Mouse (Mus musculus) lung, postnatal 14 days (tissue): Measurements from ENCODE around the gene Rasgrf1.

Source experiments
- DNase-seq: peaks from one replicate; pipeline ENCODE4 v3.0.0; 2021

The Rasgrf1 gene

DNA sequence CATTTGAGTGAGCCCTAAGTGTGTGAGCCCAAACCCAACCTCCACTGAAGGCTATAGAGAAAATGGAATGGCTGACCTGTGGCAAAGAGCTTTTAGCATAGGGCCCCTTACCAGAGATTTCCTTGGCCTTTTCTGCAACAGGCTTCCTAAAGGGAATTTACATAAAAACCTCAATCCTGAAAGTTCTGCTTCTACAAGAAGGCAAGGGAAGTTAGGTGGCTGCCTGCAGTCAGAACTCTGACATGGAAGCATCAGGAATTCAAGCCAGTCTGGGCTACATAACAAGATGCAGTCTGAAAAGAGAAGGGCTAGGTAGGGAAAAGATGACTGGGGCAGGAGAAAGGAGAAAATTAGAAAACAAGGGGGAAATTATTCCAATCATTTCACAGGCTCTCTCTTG, 1.8 kb upstream of the Rasgrf1 start:
- no peak for DNase-seq

DNA sequence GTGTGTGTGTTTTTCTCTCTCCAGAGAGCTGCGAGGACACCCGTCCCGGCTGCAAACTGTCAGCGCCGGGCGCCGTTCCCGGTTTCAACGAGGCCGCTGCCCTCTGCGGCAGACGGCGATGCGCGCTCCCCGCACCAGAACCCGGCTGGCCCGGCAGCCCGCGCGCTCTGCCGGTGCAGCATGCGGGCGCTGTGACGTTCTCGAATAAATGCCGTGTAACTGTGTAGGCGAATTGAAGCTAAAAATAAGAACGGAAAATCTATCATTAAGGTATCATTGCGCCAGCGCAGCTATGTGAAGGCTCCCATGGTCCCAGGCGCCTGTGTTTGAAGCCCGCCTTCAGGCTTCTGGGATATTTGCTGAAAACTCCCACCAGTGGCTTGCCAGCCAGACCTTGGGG, 1.1 kb upstream of the Rasgrf1 start:
- DNase-seq = peak; percentile 25

DNA sequence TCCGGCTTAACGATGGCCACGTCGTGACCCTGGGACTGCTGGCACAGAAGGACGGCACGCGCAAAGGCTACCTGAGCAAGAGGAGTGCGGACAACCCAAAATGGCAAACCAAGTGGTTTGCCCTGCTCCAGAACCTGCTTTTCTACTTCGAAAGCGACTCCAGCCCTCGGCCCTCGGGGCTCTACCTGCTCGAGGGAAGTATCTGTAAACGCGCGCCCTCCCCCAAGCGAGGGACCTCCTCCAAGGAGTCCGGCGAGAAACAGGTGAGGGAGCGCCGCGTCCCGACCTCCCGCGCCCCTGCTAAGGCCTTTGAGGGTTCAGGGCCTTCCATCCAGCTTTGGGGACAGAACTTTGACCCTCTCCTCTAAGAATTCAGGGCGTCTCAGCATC, 298 bp downstream of the Rasgrf1 start:
- no peak for DNase-seq

DNA sequence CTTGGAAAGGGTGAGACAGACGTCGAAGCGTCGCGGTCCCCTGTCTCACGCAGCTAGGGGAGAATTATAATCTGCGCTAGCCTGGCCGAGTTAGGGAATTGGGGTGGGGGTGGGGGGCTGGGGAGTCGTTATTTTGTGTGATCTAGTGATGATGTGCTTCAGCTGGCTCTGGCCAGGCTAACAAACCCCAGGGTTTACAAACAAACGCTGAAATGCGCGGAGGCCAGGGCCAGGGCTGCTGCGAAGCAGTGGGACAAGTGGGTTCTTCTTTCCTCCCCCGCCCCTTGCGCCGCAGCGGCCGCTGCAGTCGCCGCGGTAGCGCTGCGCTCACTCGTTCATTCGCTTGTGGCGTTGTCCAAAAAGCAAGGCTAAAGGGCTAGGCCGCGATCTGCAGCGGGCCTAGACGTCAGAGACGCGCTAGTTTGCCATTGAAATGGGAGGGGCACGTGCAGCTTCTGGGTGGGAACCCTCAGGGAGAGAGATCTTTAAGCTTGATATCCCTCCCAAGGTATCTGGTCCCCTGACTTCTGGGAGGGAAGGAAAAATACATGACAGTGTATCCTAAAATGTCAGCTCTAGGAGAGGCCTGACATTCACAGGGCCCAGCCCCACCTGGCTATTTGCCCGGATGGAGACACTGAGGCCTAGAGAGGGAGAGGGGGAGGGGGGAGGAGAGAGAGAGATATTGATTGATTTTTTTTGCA, 1.2 kb downstream of the Rasgrf1 start:
- DNase-seq = no peak

DNA sequence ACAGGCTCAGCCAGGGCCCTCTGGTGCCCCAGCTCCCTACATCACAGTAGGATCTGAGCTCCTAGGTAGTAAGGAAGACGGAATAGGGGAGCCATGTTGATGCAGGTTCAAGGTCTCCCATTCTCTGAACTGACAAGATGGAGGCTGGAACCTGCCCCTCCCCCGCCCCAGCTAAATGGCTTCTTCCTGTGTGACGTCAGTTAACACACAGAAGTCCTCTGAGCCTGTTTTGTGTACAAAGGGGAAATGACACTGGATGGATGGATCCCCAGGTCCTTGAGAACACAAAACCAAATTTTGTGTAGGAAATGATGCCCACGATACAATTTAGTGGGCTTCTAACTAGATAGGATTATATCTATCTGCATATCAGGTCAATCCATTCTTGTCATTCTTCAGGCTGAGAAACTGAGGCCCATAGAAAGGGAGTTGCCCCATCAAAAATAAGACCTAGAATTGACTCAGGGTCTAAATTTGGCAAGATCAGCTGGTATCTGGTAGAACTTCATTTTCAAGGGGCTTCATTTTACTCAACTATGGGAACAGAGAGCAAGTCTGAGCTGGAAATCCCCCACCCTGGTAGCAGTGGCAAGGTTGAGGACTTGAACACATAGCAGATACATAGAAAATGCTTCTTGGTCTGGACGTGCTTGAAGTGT, 2.3 kb downstream of the Rasgrf1 start:
- DNase-seq = no peak

DNA sequence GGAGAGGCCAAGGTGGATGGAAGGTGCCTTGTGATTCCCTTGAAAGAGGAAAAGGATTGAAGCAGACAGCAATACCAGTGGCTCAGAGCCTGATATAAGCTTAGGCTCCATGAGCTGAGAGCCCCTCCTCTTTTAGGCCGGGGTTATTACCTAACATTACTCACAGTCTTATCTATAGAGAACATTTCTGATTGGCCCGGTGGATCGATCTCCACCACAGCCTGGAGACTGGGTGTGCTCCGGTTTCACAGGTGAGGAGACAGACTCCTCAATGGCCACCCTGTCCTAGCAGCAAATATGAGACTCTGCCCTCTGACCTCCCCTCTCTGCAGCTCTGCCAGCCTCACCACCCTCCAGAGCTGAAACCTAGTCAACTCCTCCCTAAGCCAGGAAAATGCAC, 3.4 kb downstream of the Rasgrf1 start:
- no peak for DNase-seq

DNA sequence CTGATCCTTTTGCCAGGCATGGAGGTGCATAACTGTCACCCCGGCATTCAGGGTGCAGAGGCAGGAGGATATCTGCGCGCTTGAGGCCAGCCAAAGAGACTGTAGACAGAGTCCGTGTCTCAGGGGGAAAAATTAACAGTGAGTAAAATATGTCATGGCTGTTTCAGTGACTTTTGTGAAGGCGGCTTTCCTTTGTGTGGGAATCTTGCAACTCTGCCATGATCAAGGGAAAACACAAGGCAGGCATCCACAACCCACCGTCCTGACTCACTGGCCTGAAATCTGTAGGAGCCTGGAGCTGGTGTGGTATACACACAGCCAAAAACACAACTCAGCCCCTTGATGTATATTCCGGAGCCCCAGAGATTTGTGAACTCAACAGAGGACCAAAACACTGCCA, 6.8 kb downstream of the Rasgrf1 start:
- no peak for DNase-seq

DNA sequence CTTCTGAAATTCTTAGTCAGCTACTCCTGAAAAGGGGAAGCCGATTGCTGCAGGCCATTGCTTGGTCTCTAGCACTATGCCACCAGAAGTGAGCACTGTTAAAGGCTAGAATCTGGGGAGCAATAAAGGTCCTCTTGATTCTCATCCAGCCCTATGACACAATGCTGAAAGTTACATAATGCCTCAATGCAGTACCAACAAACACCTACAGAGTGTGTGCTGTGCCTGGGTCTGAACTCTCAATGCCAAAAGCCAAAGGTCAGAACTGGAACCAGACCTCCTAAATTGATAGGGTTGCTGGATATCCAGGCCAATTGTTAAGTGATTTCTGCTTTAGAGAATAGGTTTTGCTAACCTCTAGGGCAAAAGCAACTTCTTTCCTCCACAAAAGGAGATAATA, 7.7 kb downstream of the Rasgrf1 start:
- DNase-seq = no peak

DNA sequence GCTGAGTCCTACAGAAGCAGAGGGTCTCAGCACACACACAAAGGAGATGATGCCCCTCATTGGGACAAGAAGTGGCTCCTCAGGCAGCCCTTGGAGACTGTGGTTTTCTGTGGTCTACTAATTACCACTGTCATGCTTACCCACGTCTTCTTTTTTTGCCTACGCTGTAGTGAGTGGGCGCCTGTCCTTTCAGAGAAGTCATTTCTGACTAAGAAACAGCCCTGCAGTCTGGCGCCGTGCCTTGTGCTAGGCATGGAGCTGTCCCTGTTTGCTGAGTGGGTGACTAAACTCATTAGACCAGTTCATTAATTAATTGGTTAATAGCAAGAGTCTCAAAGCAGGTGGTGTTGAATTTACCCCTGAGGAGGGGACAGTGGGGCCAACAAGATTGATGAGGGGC, 9.1 kb downstream of the Rasgrf1 start:
- DNase-seq = no peak

DNA sequence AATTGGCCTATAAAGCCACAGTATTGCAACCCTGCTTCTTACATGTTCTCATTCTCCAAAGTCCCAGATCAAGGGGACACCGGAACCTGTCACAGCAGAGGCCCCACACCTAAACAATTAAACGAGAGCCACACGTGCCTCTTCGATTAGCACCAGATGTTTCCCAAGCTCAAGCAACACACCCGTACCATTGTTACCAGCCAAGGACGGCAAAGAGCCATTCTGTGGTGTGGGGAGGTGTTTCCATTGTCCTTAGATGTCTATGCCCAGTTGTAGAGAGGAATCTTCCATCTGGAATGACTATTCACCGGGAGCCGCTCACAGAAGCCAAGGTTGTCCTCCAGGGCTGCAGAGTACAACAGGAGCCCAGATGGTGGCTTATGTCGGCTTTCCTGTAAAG, 11.4 kb downstream of the Rasgrf1 start:
- no peak for DNase-seq

DNA sequence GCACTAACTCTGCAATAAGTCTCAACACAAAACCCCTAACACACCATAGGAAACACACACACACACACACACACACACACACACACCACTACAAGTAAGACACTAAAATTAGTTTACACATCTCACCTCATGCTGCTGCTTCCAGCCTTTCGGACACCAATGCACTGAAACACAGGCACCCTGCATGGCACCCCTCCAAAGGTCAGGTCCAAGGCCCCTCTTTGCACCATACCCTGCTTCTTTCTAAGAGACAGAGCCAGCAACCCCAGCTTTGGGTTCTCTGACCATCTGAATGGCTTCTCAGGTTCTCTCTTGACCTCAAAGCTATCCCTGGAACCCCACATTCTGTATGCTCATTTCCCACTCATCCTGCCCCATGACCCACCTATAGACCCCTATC, 13.0 kb downstream of the Rasgrf1 start:
- no peak for DNase-seq

DNA sequence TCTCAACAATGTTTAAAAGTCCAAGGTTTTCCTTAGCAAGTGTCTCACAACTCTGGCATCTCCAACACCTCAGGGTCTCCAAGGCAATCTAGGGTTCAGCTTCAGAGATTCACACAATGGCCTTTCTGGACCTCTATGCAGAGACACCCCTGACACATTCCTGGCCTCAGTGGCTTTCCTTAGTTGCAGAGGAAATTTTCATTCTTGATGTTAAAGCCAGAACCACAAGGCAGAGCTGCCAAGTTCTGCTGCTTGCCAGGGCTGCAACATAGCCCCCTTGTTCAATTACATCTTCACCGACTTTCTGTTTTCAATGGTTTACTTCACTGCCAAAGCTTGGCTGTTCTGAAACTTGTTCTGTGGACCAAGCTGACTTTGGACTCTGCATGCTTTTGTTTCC, 15.1 kb downstream of the Rasgrf1 start:
- DNase-seq = no peak

DNA sequence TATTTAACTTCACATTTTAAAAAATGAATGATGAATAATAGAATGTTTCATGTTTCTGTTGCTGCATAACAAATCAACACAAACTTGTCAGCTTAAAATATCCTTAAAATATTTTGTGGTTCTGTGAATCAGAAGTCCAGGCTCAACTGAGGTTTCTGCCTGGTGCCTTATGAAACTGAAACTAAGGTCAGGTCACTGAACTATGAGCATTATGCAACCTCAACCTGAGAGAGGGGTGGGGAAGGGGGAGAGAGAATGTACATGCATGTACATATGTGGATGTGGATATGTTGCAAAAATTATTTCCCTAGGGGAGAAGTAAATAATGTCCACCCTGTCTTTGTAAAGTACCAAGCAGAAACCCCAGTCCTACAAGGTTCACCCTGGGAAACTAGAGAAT, 18.8 kb downstream of the Rasgrf1 start:
- DNase-seq = no peak

DNA sequence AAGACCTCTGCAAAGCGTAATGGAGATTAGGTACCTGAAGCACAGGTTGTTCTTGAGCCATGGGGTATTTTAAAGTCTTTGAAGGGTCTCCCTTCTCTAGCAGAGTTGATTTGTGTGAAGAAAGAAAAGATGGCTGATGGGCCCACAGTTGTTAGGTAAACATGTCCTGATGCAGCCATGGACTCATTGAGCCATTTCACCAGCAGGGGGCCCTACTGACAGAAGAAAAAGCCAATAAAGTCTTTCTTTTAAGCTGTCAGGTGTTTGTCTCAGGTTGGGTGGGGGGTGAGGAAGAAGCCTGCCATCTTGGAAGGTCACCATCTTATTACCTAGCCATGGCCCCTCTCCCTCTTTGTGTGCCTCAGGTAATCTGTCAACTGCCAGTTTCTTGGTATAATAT, 30.7 kb downstream of the Rasgrf1 start:
- DNase-seq = peak; percentile 24

DNA sequence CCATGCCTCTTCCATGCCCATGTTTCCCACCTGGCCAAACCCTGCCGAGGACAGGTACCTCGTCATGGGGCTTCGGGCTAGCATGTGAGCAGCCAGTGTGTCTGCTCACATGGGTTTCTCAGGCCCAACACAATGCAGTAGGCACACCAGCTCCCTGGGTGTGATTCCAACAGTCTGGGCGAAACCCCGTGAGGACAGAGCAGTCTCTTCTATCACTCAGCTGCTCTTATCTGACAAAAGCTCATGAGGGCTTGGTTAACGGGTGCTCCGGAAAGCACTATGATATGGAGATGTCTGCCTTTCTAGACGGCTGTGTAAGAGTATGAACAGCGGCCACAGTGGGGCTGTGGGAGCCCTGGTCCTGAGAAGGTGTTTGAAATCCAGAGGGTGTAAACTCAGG, 37.1 kb downstream of the Rasgrf1 start:
- no peak for DNase-seq

DNA sequence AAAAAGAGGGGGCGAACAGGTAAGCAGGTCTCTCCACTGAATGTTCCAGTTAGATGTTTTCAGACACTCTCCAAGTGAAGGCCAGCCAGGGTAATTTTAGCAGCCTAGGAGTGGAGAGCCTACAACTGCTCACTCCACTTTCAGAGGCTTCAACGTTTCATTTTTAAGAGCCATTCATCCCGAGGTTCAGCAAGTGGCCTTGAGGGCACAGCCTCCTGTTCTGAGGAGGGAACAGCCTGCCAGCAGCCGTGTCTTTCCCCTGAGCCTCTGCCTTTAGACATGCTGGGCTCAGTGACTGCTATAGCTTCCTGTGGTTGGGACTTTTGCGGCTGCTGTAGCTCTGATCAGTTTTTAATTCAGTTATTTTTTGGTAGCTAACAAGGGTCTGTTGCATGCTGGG, 38.9 kb downstream of the Rasgrf1 start:
- DNase-seq = no peak

DNA sequence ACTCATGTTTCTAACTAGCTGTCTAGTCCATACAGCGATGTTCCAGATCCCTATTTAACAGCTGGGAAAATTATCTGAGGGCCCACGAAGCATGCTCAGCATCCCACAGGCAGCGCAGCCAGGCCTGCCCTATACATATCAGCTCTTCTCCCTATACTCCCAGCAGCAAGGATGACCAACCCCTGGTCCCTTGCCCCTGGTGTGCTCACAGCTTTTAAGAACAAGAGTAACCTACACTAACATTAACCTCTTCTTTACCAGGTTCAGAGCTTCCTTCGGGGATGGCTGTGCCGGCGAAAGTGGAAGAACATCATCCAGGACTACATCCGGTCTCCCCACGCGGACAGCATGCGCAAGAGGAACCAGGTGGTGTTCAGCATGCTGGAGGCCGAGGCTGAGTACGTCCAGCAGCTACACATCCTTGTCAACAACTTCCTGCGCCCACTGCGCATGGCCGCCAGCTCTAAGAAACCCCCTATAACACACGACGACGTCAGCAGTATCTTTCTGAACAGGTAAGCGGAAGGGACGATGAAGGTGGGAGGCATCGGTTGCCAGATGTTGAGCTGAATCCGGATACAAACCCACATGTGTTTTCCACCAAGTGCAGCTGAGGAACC, 44.0 kb downstream of the Rasgrf1 start:
- no peak for DNase-seq

DNA sequence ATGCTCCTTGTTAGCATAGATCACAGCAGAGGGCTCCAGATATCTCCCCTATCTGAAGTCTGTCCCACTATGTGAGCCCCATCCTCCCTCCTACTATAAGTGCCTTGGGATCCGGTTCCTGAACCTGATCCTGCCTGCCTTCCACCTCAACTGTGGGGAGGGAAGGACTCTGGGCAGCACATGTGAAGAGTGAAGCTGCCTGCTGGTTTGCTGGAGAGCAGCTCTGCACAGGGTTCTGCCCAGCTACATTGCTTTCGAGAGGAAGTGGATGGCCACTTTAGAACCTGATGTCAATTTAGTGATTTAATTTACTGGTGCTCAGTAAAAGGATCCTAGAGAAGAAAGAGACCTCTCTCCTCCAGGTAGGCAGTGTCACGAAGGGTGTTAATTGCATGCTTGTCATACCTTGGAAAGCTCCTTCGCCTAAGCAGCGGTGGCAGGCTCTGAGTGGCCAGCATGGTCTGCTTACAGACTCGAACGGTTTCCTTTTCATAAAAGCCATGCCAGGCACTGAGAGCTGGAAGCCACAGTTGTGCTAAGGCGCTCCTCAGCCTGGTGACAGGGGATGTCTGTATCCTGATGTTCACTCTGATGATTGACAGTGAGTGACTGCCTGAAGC, 45.3 kb downstream of the Rasgrf1 start:
- no peak for DNase-seq

DNA sequence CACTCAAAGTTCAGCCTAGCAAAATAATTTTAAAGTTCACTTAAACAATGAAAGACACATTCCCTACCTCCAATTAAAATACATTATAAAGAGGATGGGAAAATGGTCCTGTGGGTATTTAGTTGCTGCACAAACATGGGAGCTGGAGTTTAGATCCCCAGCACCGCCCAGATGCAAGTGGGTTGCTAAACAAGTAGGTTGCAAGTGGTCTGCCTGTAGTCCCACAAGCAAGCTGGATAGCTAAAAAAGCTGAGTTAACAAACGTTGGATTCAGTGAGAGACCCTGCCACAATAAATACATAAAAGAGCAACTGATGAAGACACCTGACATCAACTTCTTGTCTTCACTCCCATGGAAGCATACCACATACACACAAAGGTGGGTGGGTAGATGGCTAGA, 49.3 kb downstream of the Rasgrf1 start:
- DNase-seq = no peak

DNA sequence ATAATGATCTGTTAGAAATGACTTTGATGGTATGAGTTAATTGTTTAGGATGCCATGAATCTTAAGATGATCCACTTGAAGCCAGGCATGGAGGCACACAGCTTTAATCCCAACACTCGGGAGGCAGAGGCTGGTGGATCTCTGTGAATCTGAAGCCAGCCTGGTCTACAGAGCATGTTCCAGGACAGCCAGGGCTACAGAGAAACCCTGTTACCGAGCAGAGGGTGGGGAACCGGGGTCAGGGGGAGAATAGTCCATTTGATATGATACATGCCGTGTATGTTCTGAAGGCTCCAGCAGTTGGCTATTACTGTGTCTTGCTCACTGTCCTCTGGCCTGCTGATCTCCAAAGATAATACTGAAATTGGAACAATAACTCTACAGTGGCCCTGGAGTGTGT, 54.4 kb downstream of the Rasgrf1 start:
- no peak for DNase-seq

DNA sequence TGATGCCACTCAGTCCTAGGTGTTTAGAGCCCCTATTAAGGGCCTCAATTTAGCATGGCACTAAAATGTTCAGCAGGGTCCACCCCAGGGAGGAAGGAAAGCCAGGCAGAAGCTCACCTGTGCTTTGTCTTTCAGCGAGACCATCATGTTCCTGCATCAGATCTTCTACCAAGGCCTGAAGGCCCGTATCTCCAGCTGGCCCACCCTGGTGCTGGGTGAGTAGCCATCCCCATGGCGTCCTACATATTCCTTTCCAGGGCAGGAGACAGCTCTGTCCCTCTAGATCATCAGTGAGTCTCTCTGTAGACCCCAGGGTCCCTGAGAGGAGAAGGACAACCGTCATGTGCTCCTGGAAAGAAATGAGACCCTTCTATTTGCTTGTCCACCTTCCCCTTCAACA, 58.0 kb downstream of the Rasgrf1 start:
- DNase-seq = no peak

DNA sequence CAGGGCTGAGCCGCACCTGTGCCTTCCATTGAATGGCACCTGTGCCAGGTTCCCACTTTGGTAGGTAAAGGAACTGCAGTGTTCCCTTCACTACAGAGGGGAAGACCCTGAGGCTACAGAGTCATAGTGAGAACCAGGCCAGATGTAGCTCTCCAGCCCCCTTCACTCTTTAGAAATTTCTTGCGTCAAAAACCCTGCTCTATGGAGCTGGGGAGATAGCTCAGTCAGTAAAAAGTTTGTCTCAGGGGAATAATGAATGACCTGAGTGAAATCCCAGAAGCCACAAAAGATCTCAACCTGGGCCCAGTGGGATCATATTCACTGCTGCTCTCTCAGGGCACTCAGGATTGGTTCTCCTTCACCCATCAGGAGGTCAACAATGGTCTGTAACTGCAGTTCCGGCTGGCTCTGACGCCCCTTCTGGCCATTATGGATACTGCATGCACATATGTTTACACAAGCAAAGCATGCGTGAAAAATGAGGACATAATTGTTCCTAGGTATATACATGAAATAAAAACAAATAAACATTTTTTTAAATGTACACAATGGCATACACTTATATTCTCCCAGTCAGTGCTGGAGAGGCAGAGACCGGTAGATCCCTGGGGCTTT, 59.2 kb downstream of the Rasgrf1 start:
- DNase-seq = no peak

DNA sequence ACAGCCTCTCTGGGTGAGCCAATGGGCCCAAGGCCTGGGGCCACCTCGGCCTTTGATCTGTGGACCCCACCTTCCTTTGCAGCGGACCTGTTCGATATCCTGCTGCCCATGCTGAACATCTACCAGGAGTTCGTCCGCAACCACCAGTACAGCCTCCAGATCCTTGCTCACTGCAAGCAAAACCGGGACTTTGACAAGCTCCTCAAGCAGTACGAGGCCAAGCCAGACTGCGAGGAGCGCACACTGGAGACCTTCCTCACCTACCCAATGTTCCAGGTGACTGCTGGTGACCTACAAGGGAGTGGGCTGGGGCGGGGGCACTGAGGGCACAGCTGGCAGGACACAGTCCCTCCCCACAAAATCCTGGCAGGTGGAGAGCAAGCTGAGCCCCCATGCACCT, 60.6 kb downstream of the Rasgrf1 start:
- DNase-seq = no peak
